Mouse (Mus musculus): Measurements from ENCODE around the gene Nfkbil1.

DNA sequence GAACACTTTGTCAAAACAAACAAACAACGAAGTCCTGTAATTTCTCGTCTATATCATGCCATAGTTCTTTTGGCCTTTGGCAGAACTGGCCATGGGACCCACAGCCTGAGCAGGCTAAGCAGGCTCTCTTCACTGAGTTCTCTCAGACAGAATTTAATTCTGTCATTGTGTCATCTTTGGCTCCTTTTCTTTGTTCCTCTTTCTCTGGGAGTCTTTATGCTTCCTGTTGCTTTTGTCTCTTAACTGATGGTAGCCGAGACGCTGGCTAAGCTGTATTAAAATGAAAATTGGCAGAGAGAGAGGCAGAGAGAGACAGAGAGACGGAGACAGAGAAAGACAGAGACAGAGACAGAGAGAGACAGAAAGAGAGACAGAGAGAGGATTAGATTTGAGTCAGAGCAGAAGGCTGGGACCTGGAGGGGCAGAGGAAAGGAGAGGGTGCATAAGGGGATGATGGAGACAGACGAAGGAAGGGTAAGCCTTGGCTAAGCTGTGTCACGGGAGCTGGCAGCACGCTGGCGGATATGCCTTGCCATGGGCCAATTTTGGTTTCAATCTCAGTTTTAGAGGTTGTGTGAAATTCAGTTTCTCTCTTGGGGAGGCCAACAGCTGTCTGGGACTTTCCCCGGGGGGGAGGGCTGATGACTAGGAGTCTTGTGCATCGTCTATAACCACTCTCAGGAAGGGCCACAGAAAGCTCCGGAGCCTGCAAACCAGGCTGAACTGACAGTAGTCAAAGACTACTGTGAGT lies 25.6 kb downstream of the Nfkbil1 start:
- no peak for TF ChIP-seq CTCF (IDR thresholded peaks at IDR 0.05; ENCODE audit: low read depth)
- no peak for TF ChIP-seq EP300 (IDR thresholded peaks at IDR 0.05; ENCODE audit: low read depth)
